Mouse (Mus musculus) left cerebral cortex, adult 2 months (tissue): ENCODE data around the gene Arl15. TPM values are rescaled to one million over a fixed set of nuclear protein-coding genes. Genes with fewer than 3 reads are reported as not detected.

ENCODE experiments used
- DNase-seq, 2 experiments: peaks; one replicate each; pipeline ENCODE4 v3.0.0; 2021 to 2022; ENCODE audit warnings: low spot score in 2 of 2, mixed read lengths in 1 of 2; ENCODE audit errors: extremely low spot score in 1 of 2
- H3K27ac ChIP-seq: fragments of 200-600 bp; 2 replicates; pipeline ENCODE4 v1.8.1; 2022
- H3K4me3 ChIP-seq: fragments of 200-600 bp; 2 replicates; pipeline ENCODE4 v1.8.1; 2022
- CTCF ChIP-seq: fragments of 200-600 bp; IDR thresholded peaks from 2 replicates; pipeline ENCODE4 v1.8.1; 2022; ENCODE audit warnings: antibody characterized with exemption, mild to moderate bottlenecking, moderate library complexity
- intact Hi-C: fragments of 180-260 bp; cut with DNase I; formaldehyde crosslinking; loops from one replicate; pipeline ENCODE4 v1.15.1; 2025
- total RNA-seq, 2 experiments: library from RNA; stranded (reverse); gene quantifications; 2 replicates each; pipeline ENCODE4 v1.2.3; 2021

Gene Arl15
- total RNA-seq, 2 experiments from 2014 or later: 34.2 to 35.5 TPM

GRCm38 (mm10) chr13:113986864-113987562 is 192.7 kb downstream of the Arl15 start:
- Histone ChIP-seq H3K27ac (no peak overlapping the region), H3K4me3 (no peak overlapping the region)
- TF ChIP-seq CTCF: no peak
- intact Hi-C loops: no loop called here
- DNase-seq: no peak

DNA sequence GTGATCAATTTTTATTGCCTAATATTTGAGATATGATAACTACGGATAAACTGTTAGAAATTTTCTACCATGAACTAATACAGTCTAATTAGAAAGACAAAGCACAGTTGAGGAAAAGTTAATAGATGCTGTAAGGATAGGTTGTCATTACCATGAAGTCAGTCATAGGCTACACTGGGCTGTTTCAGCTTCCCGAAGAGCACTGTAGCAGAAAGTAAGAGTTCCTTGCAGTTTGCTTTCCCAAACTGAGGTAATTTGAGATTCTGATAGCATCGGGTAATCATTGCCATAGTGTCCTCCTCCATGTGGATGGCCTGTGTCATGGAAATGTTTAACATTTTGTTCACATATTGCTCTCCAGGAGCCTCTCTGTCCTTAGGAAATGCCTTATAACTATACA is 195.9 kb downstream of the Arl15 start:
- no peak overlapping the region for H3K4me3 ChIP-seq
- TF ChIP-seq CTCF: no peak
- H3K27ac ChIP-seq: no peak overlapping the region
- DNase-seq: no peak
- intact Hi-C loops: loop anchor here (5.0 kb wide), 1 partner anchor 802 kb away; no protein-coding TSS in a partner anchor

GRCm38 (mm10) chr13:113990701-113991100 is 196.4 kb downstream of the Arl15 start:
- intact Hi-C loops: loop anchor here (5.0 kb wide), 1 partner anchor 802 kb away; no protein-coding TSS in a partner anchor
- DNase-seq: no peak
- no peak for TF ChIP-seq CTCF
- H3K27ac ChIP-seq: no peak overlapping the region
- H3K4me3 ChIP-seq: no peak overlapping the region

DNA sequence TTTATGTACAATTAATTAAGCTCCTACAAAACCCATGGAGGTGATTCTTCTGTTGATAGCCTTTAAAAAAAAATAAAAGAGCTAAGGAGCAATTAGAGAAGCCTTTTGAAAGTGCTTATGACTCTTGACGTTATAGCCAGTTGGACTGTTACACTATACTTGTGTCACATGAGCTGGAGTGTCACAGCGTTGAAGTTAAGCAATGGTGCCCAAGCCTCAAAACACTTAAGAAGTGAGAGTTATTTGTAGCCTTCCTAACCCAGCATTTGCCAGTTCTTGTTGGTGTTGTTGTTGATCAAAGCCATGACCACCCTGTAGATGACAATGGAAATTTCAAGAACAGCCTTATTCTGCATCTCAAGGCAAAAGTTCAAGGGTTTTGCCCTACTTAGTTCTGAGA is 198.8 kb downstream of the Arl15 start:
- DNase-seq: no peak
- no peak for TF ChIP-seq CTCF
- H3K27ac ChIP-seq: no peak overlapping the region
- no peak overlapping the region for H3K4me3 ChIP-seq
- intact Hi-C loops: loop anchor here (5.0 kb wide), 1 partner anchor 799 kb away; no protein-coding TSS in a partner anchor

- DNase-seq: no peak
- TF ChIP-seq CTCF: no peak
- intact Hi-C loops: loop anchor here (5.0 kb wide), 1 partner anchor 798 kb away; no protein-coding TSS in a partner anchor
- Histone ChIP-seq H3K4me3 (no peak overlapping the region), H3K27ac (no peak overlapping the region)
Measured at GRCm38 (mm10) chr13:113994586-113994985, 200.3 kb downstream of the Arl15 start.

GRCm38 (mm10) chr13:113995490-113996236 is 201.4 kb downstream of the Arl15 start:
- Histone ChIP-seq H3K27ac (no peak overlapping the region), H3K4me3 (no peak overlapping the region)
- no peak for DNase-seq
- intact Hi-C loops: no loop called here
- no peak for TF ChIP-seq CTCF

GRCm38 (mm10) chr13:113998811-113999210 is 204.5 kb downstream of the Arl15 start:
- intact Hi-C loops: no loop called here
- no peak overlapping the region for H3K4me3 ChIP-seq
- no peak overlapping the region for H3K27ac ChIP-seq
- TF ChIP-seq CTCF: no peak
- no peak for DNase-seq

DNA sequence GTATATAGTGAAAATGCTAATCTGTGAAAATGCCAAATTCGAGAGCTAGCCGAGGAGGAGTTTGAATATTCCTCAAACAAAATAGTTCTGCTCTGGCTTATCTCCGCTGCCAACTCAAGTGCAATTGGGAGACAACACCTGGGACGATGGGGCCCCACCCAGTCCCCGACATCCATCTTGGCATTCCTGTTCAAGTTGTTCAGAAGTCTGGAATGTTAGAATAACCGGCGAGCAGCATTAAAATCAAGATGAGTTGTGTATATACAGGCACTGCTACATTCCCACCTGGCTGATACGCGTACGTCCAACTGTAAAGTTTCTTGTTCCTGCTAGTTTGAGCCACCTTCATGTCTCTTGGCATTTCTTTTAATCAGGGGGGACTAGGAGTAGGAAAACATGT is 209.2 kb downstream of the Arl15 start:
- DNase-seq: no peak
- no peak overlapping the region for H3K4me3 ChIP-seq
- intact Hi-C loops: no loop called here
- TF ChIP-seq CTCF: no peak
- no peak overlapping the region for H3K27ac ChIP-seq

- H3K4me3 ChIP-seq: no peak overlapping the region
- DNase-seq: no peak
- H3K27ac ChIP-seq: no peak overlapping the region
- no peak for TF ChIP-seq CTCF
- intact Hi-C loops: no loop called here
Measured at GRCm38 (mm10) chr13:114004191-114004590, 209.9 kb downstream of the Arl15 start.

- TF ChIP-seq CTCF: no peak
- Histone ChIP-seq H3K4me3 (no peak overlapping the region), H3K27ac (no peak overlapping the region)
- intact Hi-C loops: no loop called here
- no peak for DNase-seq
Measured at GRCm38 (mm10) chr13:114009786-114010185, 215.5 kb downstream of the Arl15 start.

- Histone ChIP-seq H3K27ac (no peak overlapping the region), H3K4me3 (no peak overlapping the region)
- DNase-seq: no peak
- TF ChIP-seq CTCF: no peak
- intact Hi-C loops: no loop called here
Measured at GRCm38 (mm10) chr13:114010521-114010920, 216.2 kb downstream of the Arl15 start.

GRCm38 (mm10) chr13:114011019-114011418 is 216.7 kb downstream of the Arl15 start:
- intact Hi-C loops: no loop called here

More at GRCm38 (mm10) chr13:114011019-114011418, 216.7 kb downstream of the Arl15 start:
- TF ChIP-seq CTCF: no peak
- no peak overlapping the region for H3K4me3 ChIP-seq
- H3K27ac ChIP-seq: no peak overlapping the region
- DNase-seq: no peak
